Mouse (Mus musculus): ENCODE data around the gene C8a.

The C8a gene

GRCm38 (mm10) chr4:104842204-104842603, 34.0 kb downstream of the C8a start:
- DNase-seq (ENCODE audit: low spot score), result no peak

DNA sequence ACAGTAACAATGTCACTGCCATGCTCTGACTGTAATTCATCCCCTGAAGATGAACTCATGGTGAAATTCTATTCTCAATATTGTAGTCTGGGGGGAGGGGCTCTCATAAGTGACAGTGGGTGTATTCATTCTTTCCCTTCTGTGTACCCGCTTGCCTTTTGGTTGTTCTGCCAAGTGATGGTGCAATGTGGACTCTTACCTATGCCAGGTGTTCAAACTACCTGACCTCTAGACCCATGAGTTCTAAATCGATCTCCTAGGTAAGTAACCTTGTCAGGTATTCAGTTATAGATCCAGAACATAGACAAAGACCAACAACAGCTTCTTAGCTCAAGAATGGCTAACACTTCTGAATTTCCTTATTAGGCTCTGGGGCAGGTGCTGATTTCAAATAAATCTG, 37.9 kb downstream of the C8a start:
- DNase-seq (ENCODE audit: low spot score), result no peak

- no peak for DNase-seq (ENCODE audit: low spot score)
Measured at GRCm38 (mm10) chr4:104835096-104835495, 41.1 kb downstream of the C8a start.

GRCm38 (mm10) chr4:104828939-104829338, 47.3 kb downstream of the C8a start:
- peak; percentile 10 for DNase-seq (ENCODE audit: low spot score)

DNA sequence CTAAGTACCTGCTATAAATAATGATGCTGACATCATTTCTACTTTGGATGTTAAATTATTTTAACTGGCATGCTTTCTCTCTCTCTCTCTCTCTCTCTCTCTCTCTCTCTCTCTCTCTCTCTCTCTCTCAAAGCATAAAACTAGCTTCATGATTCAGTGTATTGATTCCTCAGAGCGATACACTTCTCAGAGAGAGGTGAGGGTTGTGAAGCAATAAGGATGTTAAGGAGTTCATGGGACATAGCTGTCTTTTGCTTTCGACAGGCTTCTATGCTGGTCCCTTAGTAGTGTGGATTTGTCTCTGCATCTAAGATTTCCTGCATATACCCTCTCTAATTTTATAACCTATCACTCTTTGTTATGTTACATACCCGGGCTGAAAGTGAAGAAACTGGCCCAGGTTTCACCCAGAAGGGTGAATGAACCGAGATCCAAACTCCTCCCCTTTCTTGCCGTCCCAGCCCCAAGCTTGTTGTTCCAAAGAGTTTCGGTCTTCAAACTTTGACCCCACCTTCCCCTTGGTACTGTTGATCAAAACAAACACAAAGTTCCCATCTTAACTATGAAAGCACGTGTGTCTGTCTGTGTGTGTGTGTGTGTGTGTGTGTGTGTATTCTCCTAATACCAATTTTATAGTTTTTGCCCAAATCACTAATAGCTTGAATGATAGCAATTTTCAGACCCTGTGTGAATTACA, 51.7 kb downstream of the C8a start:
- DNase-seq (ENCODE audit: low spot score), result no peak

GRCm38 (mm10) chr4:104823597-104824101, 52.5 kb downstream of the C8a start:
- DNase-seq (ENCODE audit: low spot score), result no peak

GRCm38 (mm10) chr4:104819891-104820290, 56.3 kb downstream of the C8a start:
- DNase-seq (ENCODE audit: low spot score), result no peak

DNA sequence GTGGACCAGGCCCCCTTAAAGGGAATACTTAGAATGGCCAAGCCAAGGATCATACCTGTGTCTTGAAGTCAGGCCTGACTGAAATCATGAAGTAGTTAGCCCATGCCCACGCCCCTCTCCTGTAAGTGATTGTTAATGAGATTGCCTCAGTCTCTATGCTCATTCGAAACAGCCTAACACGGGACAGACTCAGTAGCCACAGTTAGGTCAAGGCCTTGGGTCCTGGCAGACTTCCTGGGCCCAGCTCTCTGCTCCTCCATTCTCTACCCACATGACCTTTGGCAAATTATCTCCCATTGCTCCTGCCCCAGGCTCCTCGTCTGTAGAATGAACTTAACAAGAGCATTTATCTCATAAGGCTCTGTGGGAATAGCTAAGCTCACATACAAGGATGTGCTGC, 57.2 kb downstream of the C8a start:
- no peak for DNase-seq (ENCODE audit: low spot score)

DNA sequence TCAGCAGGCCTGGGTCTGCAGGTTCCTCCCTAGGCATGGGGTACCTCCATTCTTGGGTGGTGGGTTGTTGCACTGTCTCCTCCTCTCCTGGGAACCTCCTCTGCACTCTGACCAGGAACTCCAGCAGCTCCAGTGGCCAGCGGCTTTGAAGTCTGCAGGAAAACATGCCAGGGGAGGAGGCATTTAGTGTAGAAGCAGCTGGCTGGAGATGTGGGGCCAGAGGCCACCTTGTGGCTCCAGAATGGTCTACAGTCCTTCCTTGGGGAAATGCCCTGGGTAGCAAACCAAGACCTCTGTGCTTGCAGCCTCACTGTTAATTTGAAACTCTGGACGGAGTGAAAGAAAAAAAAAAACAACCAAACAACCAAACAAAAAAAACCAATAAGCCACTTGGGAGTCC, 58.7 kb downstream of the C8a start:
- DNase-seq (ENCODE audit: low spot score), result no peak

DNA sequence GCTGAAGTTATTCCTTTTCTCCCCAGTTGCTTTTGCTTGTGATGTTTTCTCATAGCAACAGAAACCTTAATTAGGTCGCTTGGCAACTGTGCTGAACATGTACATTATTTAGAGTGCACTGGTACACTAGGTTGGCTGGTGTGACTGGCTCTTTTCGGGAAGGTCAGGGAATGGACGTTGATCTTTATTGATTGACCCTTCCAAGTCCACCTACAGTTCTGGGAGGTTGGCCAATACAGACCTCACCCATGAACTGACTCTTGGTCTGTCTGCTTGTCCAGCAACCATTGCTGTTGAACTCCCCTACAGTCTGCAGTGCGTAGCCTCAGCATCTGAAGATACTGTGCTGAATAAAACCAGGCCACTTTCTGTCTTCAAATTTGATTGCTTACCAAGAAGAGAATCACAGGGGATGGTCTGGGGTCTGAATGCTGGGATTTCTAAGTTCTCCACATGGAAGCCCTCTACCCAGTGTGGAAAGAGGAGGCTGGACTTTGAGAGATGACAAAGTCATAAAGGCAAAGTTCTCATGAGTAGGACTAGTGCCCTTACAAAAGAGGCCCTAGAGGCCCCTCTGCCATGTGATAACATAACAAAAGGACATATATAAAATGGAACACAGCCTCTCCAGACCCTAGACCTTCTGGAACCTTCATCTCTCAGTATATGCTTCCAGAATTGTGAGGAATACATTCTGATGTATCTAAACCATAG, 59.5 kb downstream of the C8a start:
- no peak for DNase-seq (ENCODE audit: low spot score)

DNA sequence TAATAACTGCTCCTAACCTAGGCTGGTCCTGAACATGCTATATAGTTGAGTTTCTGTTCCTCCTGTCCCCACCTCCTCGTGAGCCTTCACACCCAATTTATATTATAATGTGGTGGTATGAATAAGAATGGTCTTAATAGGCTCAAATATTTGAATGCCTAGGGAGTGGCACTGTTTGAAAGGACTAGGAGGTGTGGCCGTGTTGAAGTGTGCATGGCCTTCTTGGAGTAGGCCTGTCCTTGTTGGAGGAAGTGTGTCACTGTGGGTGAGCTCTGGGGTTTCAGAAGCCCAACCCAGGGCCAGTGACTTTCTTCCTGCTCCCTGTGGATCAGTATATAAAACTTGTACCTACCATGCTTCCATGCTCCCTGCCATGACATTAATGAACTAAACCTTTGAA, 62.6 kb downstream of the C8a start:
- no peak for DNase-seq (ENCODE audit: low spot score)

GRCm38 (mm10) chr4:104810710-104811286, 65.4 kb downstream of the C8a start:
- DNase-seq (ENCODE audit: low spot score), result no peak

DNA sequence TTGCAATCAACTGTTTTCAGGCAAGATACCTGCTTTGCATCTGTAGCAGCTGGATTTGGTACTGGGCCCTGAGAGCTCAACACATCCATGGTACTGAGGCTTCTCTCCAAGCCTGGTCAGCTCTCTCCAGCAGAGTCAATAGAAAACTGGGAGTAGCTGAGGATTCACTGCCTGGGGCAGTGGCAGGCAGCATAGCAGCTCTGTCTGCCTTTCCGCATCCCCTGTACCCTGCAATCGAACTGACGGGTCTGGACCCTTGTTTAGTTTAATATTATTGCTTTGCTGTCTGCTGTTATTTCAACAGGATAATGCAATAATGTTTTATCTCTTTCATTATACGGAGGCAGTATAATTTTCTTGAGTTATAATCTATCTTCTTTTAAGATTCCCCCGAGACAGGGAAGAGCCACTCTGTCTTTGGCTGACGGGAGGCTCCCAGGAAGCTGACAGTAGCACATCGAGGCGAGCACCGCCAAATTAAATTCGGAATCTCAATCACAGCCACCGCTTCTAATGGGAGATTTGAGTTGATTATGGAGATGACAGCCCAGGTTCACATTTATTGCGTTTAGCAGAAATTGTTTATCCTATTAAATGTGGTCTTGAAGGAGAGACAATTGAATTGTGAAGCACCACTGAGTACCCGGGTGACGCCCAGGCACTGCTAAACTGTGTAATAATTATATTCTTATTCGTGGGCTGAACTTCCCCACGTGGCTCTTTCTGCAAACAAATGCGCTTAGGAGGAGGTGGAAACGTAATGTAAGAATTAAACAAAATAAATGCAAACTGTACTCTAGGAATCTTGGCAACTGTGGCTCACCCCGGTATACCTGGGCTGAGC, 70.6 kb downstream of the C8a start:
- DNase-seq (ENCODE audit: low spot score), result no peak

GRCm38 (mm10) chr4:104804100-104804499, 72.1 kb downstream of the C8a start:
- no peak for DNase-seq (ENCODE audit: low spot score)

GRCm38 (mm10) chr4:104801625-104802024, 74.6 kb downstream of the C8a start:
- no peak for DNase-seq (ENCODE audit: low spot score)

GRCm38 (mm10) chr4:104798951-104799350, 77.2 kb downstream of the C8a start:
- DNase-seq (ENCODE audit: low spot score), result no peak

DNA sequence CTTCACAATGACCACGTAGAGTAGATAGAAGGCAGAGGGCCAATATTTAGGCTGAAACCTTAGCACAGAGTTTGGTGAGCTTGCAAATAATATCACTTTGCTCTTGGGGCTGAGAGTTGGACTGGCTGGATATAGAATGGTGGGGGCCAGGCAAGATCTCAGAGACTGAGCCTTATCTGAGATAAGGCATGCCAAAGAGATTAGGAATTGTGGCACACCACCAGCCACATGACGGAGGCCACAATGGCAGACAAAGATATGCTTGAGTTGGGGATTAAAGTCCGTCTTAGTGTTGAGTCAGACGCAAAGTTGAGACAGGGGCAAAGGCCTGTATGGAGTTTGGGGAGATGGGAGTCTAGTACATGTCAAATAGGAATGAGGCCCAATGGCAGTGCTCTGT, 84.1 kb downstream of the C8a start:
- no peak for DNase-seq (ENCODE audit: low spot score)

GRCm38 (mm10) chr4:104782346-104782745, 93.9 kb downstream of the C8a start:
- DNase-seq (ENCODE audit: low spot score), result no peak

- DNase-seq (ENCODE audit: low spot score), result no peak
Measured at GRCm38 (mm10) chr4:104781441-104781840, 94.8 kb downstream of the C8a start.

DNA sequence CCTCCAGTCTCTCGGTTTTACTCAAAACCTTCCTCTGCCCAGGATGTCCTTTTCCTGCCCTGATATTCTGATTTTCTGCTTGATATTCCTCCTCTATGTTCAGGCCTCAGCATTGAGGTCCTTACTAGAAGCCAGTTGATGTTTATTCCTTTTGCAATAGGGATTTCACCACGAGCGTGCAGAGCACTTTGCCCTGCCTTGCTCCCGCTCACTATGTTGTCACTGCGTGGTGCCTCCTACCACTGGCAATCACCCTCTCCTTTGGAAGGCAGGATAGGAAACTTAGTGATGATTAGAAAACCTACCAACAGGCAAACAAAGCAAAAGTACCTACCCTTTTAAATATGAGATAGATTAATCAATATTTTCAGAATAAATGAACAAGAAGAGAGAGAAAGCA, 96.7 kb downstream of the C8a start:
- no peak for DNase-seq (ENCODE audit: low spot score)

DNA sequence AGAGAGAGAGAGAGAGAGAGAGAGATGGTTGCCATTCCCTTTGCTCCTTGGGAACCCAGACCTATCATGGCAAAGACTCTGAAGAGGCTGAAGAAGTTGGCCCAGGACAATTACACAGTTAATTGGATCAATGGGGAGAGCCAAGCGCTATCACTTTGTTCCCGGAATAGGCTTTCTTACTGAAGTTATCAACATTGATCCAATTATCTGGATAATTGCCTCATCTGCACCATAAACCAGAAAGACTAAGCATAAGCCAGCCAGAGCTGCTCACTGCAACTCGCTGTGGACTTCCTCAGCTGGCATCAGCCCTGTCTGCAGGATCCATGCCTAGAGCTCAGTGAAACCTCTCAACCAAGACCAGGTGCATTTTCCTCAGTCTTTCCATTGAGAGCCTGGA, 100.6 kb downstream of the C8a start:
- DNase-seq (ENCODE audit: low spot score), result no peak

- DNase-seq (ENCODE audit: low spot score), result no peak
Measured at GRCm38 (mm10) chr4:104770331-104770730, 105.9 kb downstream of the C8a start.

All from layer of hippocampus, adult 11-12 months (tissue).